Mouse (Mus musculus) lung, adult 2 months (tissue): ENCODE data around the gene Txnrd1. TPM values are rescaled to one million over a fixed set of nuclear protein-coding genes. Genes with fewer than 3 reads are reported as not detected.

Experiments
- DNase-seq: peaks from one replicate; pipeline ENCODE4 v3.0.0; 2022
- H3K4me1 ChIP-seq: fragments of 200-500 bp; 2 replicates; pipeline ENCODE4 v1.6.1; 2011; ENCODE audit warnings: low read length; ENCODE audit not compliant: control insufficient read depth, insufficient read depth
- H3K4me3 ChIP-seq: fragments of 200-500 bp; replicated peaks from 2 replicates; pipeline ENCODE3; 2011; ENCODE audit warnings: low read depth, mild to moderate bottlenecking, control low read depth, low read length; ENCODE audit errors: extremely low read depth
- CTCF ChIP-seq: fragments of 200-500 bp; IDR thresholded peaks from 2 replicates; pipeline ENCODE4 v1.5.1; 2011; ENCODE audit warnings: mild to moderate bottlenecking, low read length, control low read depth; ENCODE audit not compliant: insufficient read depth
- POLR2A ChIP-seq: fragments of 200-500 bp; IDR thresholded peaks from 2 replicates; pipeline ENCODE4 v1.6.1; 2011; ENCODE audit warnings: low read depth, mild to moderate bottlenecking, control low read depth, low read length, borderline replicate concordance; ENCODE audit errors: extremely low read depth
- WGBS: fragments of 180-500 bp; shearing (Covaris S2); methylation state at CpG from one replicate; pipeline ENCODE4 v1.1.7; 2018; 5-methylcytosine and 5-hydroxymethylcytosine counted together
- polyA plus RNA-seq: library from polyadenylated mRNA; depleted of rRNA; stranded (reverse); fragments of >200 nt; gene quantifications from 2 replicates; pipeline ENCODE4 v1.2.3, GENCODE M21; 2012

Gene Txnrd1
- polyA plus RNA-seq, 1 experiment = 35.6 TPM

DNA sequence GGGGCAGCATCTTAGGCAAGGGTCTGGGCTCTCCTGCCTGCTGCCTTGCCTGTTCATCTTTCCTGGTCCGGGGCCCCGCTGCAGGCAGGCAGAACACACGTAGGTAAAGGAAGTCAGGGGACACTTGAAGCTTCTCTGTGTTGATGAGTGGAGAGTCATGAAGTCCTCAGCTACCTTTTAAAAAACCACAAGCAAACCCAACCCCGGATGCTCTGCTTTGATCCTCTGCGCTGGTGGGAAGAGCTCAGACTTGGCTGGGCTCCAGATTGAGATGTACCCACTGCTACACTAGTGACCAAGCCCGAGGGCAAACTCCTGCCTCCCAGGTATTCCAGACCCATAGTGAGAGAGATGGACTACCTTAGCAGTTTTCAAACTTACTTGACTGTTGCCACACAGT lies 53.6 kb downstream of the Txnrd1 start:
- no peak overlapping the region for H3K4me3 ChIP-seq
- DNase-seq = no peak
- 69% methylated on average over 6 of the region's 6 CpGs for WGBS
- TF ChIP-seq CTCF (no peak), POLR2A (no peak)
- H3K4me1 ChIP-seq = no peaks in the 10 kb centered on the region; the same call in 1 of the 2 replicates

DNA sequence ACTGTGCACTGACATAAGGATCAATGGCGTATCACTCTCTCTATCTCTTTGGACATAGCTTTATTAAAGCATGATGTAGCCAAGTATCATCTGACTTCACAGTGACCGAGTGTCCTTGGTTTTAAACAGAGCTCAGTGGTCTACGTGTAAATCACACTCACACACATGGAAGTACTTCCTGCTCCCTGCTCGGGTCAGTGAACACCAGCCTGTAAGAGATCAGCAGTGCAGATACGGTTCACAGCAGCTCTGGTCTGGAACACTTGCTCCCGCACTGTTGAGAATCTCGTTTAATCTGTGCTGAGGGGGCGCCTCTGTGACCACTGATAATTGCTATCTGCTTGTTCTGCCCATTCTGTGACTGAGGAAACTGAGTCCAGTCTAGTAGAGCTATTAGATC lies 54.8 kb downstream of the Txnrd1 start:
- TF ChIP-seq CTCF = no peak
- TF ChIP-seq POLR2A = no peak
- no peak overlapping the region for H3K4me3 ChIP-seq
- no peaks in the 10 kb centered on the region; the same call in 1 of the 2 replicates for H3K4me1 ChIP-seq
- WGBS = 74% methylated on average over 8 of the region's 8 CpGs
- no peak for DNase-seq

DNA sequence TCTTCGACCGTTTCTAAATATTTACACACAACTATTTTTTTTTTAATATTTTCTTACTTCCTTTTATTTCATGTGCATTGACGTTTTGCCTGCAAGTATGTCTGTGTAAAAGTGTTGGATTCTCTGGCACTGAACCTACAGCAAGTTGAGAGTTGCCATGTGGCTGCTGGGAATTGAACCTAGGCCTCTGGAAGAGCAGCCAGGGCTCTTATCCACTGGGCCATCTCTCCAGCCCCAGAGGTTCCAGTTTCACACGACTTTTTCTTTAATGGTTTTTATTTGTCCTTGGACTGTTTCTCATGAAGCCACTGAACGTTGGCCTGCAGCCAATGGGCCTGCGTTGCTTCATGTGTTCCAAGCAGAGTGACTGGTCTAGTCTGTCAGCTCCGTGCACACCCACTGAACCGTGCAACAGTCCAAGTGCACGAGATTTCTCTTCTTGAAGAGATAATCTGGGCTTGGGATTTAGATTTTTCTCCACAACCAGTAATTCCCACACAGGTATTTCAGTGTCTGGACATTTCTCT lies 55.8 kb downstream of the Txnrd1 start:
- DNase-seq = peak; percentile 40
- TF ChIP-seq POLR2A (no peak), CTCF (no peak)
- no peaks in the 10 kb centered on the region; the same call in 1 of the 2 replicates for H3K4me1 ChIP-seq
- H3K4me3 ChIP-seq = no peak overlapping the region
- 26% methylated on average over 9 of the region's 9 CpGs for WGBS

DNA sequence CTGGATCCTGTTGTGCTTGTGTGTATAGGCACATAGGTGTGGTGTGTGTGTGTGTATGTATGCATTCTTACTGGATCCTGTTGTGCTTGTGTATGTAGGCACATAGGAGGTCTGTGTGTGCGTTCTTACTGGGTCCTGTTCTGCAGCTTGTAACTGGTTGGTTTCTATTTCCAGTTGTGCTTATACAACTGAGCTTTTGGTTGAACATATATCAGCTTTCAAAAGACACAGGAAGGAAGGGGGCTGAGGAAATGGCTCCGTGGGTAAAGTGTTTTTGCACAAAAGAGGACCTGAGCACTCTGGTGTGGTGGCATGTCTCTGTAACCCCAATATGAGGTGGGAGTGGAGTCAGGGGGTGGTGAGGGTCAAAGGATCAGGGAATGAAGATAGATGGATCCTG lies 57.2 kb downstream of the Txnrd1 start:
- TF ChIP-seq POLR2A (no peak), CTCF (no peak)
- Histone ChIP-seq H3K4me3 (no peak overlapping the region), H3K4me1 (no peaks in the 10 kb centered on the region; the same call in 1 of the 2 replicates)
- 67% methylated on average over 2 of the region's 2 CpGs for WGBS
- no peak for DNase-seq

DNA sequence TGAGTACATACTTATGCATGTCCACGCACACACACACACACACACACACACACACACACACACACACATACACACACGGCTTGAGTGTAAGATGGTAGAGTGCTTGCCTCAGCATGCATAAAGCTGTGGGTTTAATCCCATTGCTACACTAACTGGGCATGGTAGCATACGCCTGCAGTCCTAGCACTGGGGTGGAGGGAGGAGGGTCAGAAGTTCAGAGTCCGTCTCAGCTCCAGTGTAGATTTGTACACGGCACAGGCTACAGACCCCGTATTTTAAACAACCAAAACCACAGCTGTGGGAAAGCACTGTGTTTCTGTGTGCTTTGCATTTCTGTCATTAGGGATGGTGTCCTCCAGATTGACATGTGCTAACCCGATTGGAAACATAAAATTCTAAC lies 57.7 kb downstream of the Txnrd1 start:
- DNase-seq = no peak
- Histone ChIP-seq H3K4me1 (no peaks in the 10 kb centered on the region; the same call in 1 of the 2 replicates), H3K4me3 (no peak overlapping the region)
- 79% methylated on average over 7 of the region's 7 CpGs for WGBS
- TF ChIP-seq POLR2A (no peak), CTCF (no peak)

DNA sequence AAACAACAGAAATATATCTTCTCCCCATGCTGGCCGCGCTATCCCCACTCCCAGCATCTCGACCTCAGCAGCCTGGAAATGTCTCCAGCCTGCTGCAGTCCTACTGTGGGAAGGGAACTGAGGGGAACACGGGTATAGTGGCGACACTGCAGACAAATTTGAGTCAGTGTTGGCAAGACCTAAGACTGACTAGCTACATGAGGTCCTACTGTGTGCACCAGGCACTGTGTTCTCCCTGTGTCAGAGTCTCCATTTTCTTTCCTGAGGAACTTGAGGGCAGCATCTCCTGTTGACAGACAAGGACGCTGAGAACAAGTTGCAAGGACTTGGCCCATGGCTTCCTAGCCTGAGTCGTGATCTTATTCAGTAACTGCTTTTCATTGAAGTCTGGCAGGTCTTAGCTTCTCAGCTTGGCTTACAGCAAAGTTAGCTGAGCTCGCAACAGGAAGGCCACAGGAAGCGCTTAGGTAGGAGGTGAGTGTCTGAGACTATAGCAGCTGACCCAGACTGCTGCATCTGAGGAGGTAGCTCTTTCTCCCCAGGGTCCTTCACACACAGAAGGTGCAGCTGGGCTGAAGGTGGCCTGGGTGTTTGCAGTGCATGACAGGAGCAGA lies 58.8 kb downstream of the Txnrd1 start:
- no peak for DNase-seq
- 87% methylated on average over 9 of the region's 9 CpGs for WGBS
- TF ChIP-seq CTCF (no peak), POLR2A (no peak)
- Histone ChIP-seq H3K4me1 (no peaks in the 10 kb centered on the region; the same call in 1 of the 2 replicates), H3K4me3 (no peak overlapping the region)

DNA sequence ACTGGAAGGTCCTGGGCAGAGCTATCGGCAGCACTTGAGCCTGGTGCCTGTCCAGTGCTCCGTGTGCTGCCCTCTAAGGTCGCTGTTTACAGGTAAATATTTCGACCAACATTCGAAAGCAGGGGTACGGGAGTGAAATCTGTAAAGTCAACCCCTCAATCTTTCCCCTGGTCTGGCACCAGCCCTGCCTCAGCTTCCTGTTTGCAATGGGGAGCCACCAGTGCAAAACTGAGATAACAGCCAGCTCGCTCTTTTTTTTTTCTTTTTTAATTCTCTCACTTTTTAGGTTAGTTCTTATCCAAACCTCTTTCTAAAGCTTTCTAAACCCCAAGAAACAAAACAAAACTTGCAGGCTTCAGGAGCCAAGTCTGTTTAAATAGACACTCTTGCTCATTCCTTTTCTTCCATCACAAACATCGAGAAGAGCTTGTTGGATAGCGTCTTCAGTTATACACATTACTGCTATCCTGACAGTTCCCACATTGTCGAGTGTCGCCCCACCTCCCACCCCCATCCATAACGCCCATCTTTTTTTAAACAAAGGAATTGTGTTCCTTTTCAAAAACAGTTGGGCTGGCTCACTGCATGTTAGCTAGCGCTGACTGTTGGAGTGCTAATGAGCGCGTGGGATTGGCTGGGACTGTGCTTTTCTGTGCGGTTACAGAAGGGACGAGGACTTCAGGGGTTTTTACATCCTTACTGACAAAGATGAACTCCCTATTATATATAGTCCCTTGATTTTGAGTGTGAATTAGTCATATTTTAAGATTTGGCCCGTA lies 60.3 kb downstream of the Txnrd1 start:
- Histone ChIP-seq H3K4me3 (no peak overlapping the region), H3K4me1 (no peaks in the 10 kb centered on the region; the same call in 1 of the 2 replicates)
- WGBS = 57% methylated on average over 18 of the region's 18 CpGs
- TF ChIP-seq CTCF = no peak
- TF ChIP-seq POLR2A = no peak
- DNase-seq = no peak

DNA sequence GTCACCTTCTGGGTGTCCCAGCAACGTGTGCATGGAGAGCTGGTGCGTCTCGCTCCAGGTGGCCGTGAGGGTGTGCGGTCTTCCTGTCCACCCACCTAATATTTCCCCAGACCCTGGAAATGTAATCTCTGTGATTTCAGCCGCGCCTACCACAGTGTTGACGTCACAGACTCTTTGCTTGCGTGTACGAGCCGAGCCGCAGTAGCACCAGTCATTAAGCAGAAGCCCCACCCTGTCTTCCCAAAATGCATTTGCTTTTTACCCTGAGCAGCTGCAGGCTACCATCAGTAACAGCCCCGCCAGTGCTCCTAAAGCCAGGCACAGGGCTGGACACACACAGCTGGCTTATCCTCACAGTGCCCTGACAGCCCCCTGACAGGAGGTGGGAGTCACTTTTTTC lies 64.2 kb downstream of the Txnrd1 start:
- H3K4me1 ChIP-seq = no peaks in the 10 kb centered on the region
- TF ChIP-seq CTCF (no peak), POLR2A (no peak)
- WGBS = 92% methylated on average over 13 of the region's 13 CpGs
- no peak for DNase-seq
- no peak overlapping the region for H3K4me3 ChIP-seq

DNA sequence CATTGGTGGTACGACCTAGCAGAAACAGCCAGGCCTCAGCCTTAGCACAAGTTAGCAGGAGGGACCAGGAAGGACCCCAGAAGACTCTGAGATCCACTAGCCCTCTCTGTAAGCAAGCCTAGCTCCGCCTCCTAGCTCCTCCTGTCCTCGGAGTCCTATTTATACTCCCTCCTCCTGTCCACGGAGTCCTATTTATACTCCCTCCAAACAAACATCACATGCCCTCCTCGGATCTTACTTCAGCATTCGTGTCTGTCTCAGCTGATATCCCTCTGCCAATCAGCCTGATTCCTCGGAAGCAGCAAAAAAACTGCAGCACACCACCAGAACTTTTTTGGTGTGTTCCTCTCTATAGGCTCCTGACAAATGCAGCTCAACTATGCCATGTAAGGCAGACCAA lies 65.1 kb downstream of the Txnrd1 start:
- H3K4me1 ChIP-seq = no peaks in the 10 kb centered on the region
- DNase-seq = no peak
- 44% methylated on average over 7 of the region's 7 CpGs for WGBS
- TF ChIP-seq CTCF (no peak), POLR2A (no peak)
- H3K4me3 ChIP-seq = no peak overlapping the region
